Mouse (Mus musculus): ENCODE results near the gene Zic4.

- TF ChIP-seq POLR2A (IDR thresholded peaks at IDR 0.05; ENCODE audit: borderline replicate concordance, extremely low read depth, low read depth, low read length), result no peak
- no peak for TF ChIP-seq CTCF (IDR thresholded peaks at IDR 0.05; ENCODE audit: insufficient read depth, low read length)
Measured at GRCm38 (mm10) chr9:91365664-91366063, 3.5 kb downstream of the Zic4 start, which contains the start of gene Zic1.

All from lung, adult 2 months (tissue).